Mouse (Mus musculus): Measurements from ENCODE around the gene Sdhc. TPM values are rescaled to one million over a fixed set of nuclear protein-coding genes. Genes with fewer than 3 reads are reported as not detected.
A peak's percentile ranks its signal among the peaks of the same experiment; 100 is the strongest.

Sdhc gene
- 361 and 463 TPM in 2 replicates for polyA plus RNA-seq (2016; fragmentation: Nextera tagmentation; extraction: Ambion mirVana)

DNA sequence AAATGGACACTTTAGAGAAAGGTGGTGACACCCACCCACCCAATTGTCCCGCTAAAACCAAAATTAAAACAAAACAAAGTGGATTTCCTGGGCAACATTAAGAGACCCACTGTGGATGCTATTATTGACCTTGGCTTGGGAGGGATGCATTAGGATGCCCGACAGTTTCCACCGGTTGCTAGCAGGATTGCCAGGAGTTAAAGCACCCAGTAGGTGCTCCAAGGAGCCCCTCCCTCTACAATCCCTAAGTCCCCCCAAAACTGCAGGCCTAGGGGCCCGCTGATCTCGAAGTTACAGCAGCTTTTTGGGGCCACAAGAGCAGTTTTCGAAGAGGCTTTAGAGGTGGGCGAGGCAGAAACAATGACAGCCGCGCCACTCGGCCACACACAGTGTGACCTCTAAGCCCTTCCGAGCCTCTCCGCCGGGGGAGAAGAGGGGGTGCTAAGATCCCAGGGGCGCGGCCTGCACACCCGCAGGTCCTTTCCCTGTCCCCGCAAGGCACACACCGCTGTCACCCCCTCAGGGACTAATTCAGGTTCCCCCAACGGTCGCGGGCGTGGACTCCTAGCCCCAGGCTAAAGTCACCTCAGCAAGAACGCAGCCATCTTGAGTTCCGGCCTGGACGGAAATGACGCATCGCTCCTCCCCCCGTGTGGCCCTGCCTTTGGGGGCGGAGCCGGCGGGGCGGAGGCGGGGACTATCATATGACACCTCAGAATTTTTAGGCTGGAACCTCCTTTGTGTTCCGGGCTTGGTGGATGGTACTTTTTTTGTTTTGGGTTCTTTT lies at the start of gene Sdhc, which contains the start of gene Mpz:
Sdhc (minus strand) TSS at position 630 of the 787 bp plus-strand sequence.
Mpz (plus strand) TSS at position 738 of the 787 bp plus-strand sequence.
- DNase-seq (ENCODE audit: low spot score) = peak; percentile 98
- Histone ChIP-seq H3K27me3 (ENCODE audit: insufficient read depth, poor library complexity, severe bottlenecking) (peaks cover 8% of the 10 kb centered on the region; the same call in 1 of the 2 replicates), H3K4me3 (peak within 1 kb of the TSS; percentile 85), H3K9me3 (no peaks in the 10 kb centered on the region), H3K36me3 (peaks cover 9% of the 10 kb centered on the region; the same call in 1 of the 2 replicates), H3K27ac (peak within 1 kb of the TSS; percentile 96), H3K4me1 (peaks cover 17% of the 10 kb centered on the region; the same call in 1 of the 2 replicates)
- WGBS = under 1% methylated on average over 34 of the region's 34 CpGs

DNA sequence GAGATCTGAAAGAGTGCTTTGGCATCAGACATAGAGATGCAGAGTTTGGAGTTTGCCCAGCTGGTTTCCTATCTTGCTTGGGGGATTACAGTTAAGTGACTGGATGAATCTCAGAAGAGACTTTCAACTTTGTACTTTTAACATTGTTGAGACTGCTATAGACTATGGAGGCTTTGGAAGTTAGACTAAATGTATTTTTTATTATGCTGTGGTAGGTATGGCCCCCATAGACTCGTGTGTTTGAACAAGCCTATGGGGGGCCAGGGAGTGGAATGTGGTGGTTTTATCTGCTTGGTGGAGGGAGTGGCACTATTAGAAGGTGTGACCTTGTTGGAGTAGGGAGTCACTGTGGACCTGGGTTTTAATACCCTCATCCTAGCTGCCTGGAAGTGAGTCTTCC lies 49.1 kb upstream of the Sdhc start:
- H3K36me3 ChIP-seq = no peaks in the 10 kb centered on the region
- peaks cover 16% of the 10 kb centered on the region for H3K27me3 ChIP-seq (ENCODE audit: insufficient read depth, poor library complexity, severe bottlenecking)
- H3K9me3 ChIP-seq = no peaks in the 10 kb centered on the region
- H3K4me1 ChIP-seq = peaks cover 17% of the 10 kb centered on the region
- no peak overlapping the region for H3K4me3 ChIP-seq
- 40% methylated on average over 1 of the region's 1 CpGs for WGBS
- no peak for DNase-seq (ENCODE audit: low spot score)
- H3K27ac ChIP-seq = no peak overlapping the region

DNA sequence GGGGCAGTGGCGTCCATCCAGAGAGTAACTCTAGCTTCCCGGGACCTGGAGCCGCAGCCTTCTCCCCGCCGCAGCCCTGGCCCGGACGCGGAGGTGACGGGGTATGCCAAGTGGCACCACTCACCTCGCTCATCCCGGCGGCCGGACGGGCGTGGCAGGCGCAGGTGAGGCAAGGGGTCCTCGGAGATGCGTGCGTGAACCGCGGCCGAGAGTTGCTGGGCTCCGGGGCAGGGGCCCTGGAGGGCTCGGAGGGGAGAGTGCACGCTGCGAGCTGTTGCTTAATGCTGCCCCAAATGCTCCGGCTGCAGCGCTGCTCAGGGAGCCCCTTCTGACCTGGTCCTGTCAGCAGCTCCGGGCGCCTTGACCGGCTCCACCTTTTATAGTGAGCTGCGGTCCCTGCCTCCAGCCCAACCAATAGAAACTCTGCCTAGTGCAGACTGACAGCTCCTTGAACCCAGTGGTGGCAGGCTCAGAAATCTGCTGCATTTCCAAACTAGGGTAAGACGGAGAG lies 45.5 kb upstream of the Sdhc start, which contains the start of gene Pcp4l1:
Pcp4l1 (minus strand) TSS at position 382 of the 511 bp plus-strand sequence.
- peaks cover 51% of the 10 kb centered on the region for H3K27me3 ChIP-seq (ENCODE audit: insufficient read depth, poor library complexity, severe bottlenecking)
- H3K4me1 ChIP-seq = peaks cover 38% of the 10 kb centered on the region
- DNase-seq (ENCODE audit: low spot score) = peak; percentile 95
- no peaks in the 10 kb centered on the region for H3K36me3 ChIP-seq
- no peaks in the 10 kb centered on the region for H3K9me3 ChIP-seq
- peak within 1 kb of the TSS; percentile 81 for H3K4me3 ChIP-seq
- WGBS = under 1% methylated on average over 33 of the region's 33 CpGs
- peak within 1 kb of the TSS; percentile 84 for H3K27ac ChIP-seq

DNA sequence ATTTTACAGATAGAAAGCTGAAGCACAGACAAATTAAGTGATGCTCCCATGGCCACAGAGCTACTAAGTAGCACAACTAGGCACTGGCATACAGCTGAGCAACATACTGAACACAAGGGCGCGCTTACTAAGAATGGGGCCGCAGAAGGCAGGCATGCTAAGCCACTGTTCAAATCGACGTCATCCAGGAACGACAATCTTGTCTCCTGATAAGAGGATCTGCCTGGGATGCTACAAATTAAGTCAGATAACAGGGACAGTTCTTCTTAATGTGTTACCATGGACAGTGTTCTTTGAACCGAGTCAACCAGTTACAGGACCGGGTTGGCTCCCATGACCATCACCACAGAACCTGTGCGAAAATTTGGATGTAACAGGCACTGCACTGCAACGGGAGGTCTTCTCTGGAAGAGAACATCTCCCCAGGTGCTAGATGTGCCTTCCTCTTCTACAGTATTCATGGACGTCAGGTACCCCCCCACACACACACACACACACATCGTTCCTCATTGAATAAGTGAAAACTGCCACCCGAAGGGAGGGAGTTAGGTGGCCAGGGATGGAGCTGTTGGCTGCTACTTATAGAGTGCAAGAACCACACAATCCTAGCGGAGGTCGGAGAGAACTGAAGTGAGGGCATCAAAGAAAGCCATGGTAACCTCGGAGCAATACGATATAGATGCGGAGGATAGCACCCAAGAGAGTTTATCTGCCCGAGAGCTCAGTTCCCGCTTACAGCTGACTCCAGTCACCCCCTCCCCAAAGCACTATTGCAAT lies 44.8 kb upstream of the Sdhc start:
- Histone ChIP-seq H3K4me3 (peak overlapping the region; percentile 81), H3K27ac (peak overlapping the region; percentile 84), H3K27me3 (ENCODE audit: insufficient read depth, poor library complexity, severe bottlenecking) (peaks cover 54% of the 10 kb centered on the region), H3K9me3 (no peaks in the 10 kb centered on the region), H3K36me3 (no peaks in the 10 kb centered on the region), H3K4me1 (peaks cover 38% of the 10 kb centered on the region)
- 4% methylated on average over 20 of the region's 20 CpGs for WGBS
- no peak for DNase-seq (ENCODE audit: low spot score)

DNA sequence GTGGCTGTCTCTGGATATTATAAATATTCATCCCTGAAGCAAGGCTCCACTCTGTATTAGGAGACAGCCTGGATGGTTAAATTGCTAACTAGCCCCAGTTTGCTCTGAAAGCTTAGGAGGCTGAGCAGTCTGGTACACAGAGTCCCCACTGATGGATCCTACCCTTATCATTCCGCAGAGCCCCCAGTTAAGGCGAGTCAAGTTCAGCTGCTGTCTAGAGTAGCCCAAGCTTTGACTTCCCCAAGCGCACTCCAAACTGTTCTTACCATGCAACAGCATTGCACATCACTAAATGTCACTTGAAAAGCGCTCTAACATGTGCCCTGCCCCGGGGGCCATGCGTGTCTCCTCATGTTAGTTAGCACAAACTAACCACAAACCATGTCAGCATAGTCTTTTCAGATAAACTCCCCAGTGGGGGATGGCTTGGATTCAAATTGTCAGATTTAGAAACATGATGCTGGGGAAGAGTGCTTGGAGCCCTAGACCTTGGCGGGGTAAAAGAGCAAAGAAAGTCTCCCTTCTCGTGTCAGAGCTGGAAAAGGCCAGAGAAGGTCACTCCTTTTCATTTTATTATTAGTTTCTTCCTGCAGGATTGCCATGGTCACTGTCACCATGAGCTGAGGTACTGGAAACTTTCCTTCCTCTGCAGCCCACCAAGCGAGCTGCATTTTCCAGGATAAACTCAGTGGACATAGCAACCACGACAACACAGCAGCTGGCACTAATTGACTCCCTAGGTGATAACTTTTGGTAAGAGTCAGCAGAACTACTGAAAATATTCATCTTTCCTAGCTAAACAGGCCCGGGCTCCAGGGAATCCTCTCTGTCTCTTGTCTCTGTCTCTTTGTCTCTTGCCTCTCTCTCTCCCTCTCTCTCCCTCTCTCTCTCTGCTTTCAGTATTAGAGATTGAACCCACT lies 43.8 kb upstream of the Sdhc start:
- no peak for DNase-seq (ENCODE audit: low spot score)
- Histone ChIP-seq H3K36me3 (no peaks in the 10 kb centered on the region), H3K4me1 (peaks cover 46% of the 10 kb centered on the region), H3K9me3 (no peaks in the 10 kb centered on the region), H3K27ac (no peak overlapping the region), H3K27me3 (ENCODE audit: insufficient read depth, poor library complexity, severe bottlenecking) (peaks cover 54% of the 10 kb centered on the region), H3K4me3 (peak overlapping the region; percentile 81; the same call in 1 of the 2 replicates)
- 26% methylated on average over 11 of the region's 11 CpGs for WGBS

DNA sequence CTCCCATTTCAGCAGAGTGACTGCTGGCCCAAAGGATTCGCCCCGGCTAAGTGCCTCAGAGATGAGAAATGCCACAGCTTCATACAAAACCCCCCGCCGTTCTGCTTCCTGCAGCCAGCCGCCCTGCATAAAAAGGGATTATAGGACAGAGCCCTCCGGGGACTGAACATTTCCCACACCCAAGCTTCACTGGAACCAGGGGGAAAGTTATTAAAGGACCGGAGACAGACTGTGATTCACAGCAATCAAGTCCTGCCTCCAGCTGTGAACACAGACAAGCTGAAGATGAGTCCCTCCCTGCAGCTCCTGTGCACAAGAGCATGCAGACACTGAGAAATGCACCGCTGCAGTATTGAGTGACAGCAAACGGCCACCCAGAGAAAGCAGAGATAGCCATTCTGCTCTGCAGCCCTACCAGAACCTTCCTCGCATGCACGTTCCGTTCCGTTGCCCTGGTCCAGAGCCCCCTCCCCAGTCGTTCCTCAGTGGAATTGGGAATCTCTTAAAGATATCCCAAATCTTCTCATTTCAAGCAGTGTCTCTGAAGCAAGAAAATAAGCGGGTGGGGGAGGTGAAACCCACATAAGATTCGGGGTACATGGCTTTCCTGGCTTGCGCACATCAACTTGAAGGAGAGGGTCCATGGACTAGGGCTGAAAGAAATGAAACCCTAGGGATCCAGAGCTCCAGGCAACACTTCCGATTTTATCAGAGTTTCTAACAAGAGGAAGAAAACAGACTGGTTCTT lies 42.9 kb upstream of the Sdhc start:
- no peaks in the 10 kb centered on the region for H3K9me3 ChIP-seq
- WGBS = 5% methylated on average over 18 of the region's 18 CpGs
- peak overlapping the region; percentile 48 for H3K4me3 ChIP-seq
- no peak for DNase-seq (ENCODE audit: low spot score)
- H3K4me1 ChIP-seq = peaks cover 55% of the 10 kb centered on the region
- peak overlapping the region; percentile 31 for H3K27ac ChIP-seq
- H3K27me3 ChIP-seq (ENCODE audit: insufficient read depth, poor library complexity, severe bottlenecking) = peaks cover 54% of the 10 kb centered on the region
- no peaks in the 10 kb centered on the region for H3K36me3 ChIP-seq

DNA sequence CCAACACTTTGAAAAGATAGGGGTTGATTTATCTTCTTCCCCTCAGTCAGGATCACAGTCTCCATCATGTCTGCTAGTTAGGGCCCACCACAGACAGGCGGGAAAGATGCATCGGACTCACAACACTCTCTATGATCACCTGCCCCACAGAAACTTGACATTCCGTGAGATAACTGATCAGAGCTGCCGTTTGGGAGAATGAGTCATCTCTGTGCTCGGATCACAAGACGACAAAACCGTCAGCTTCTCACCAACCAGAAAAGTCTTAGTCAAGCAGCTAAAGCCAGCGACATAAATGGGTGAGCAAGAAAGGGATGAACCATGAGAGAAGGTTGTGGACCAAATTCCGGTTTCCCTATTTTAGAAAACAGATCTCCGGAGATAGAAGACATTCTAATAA lies 41.9 kb upstream of the Sdhc start:
- H3K4me3 ChIP-seq = no peak overlapping the region
- 40% methylated on average over 10 of the region's 10 CpGs for WGBS
- H3K4me1 ChIP-seq = peaks cover 61% of the 10 kb centered on the region
- peaks cover 54% of the 10 kb centered on the region for H3K27me3 ChIP-seq (ENCODE audit: insufficient read depth, poor library complexity, severe bottlenecking)
- DNase-seq (ENCODE audit: low spot score) = no peak
- H3K27ac ChIP-seq = no peak overlapping the region
- no peaks in the 10 kb centered on the region for H3K9me3 ChIP-seq
- no peaks in the 10 kb centered on the region for H3K36me3 ChIP-seq

DNA sequence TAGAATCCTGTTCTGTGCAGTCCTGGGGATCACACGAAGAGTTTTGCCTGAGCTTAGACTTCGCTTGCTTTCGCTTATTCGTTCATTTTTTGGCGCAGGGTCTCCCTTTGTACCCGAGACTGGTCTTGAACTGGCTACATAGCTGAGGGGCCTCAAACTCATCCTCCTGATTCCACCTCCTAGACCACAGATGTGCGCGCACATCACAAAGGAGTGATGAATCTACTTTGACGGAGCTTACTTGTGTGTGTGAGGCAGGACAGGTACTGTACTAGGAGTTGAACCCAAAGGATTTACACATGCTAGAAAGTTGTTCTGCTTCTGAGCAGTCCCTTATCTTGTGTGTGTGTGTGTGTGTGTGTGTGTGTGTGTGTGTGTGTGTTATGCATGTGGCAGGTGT lies 40.4 kb upstream of the Sdhc start:
- Histone ChIP-seq H3K4me1 (peaks cover 66% of the 10 kb centered on the region), H3K36me3 (no peaks in the 10 kb centered on the region), H3K27ac (no peak overlapping the region), H3K4me3 (no peak overlapping the region), H3K9me3 (no peaks in the 10 kb centered on the region), H3K27me3 (ENCODE audit: insufficient read depth, poor library complexity, severe bottlenecking) (peaks cover 51% of the 10 kb centered on the region)
- 92% methylated on average over 9 of the region's 9 CpGs for WGBS
- DNase-seq (ENCODE audit: low spot score) = no peak

DNA sequence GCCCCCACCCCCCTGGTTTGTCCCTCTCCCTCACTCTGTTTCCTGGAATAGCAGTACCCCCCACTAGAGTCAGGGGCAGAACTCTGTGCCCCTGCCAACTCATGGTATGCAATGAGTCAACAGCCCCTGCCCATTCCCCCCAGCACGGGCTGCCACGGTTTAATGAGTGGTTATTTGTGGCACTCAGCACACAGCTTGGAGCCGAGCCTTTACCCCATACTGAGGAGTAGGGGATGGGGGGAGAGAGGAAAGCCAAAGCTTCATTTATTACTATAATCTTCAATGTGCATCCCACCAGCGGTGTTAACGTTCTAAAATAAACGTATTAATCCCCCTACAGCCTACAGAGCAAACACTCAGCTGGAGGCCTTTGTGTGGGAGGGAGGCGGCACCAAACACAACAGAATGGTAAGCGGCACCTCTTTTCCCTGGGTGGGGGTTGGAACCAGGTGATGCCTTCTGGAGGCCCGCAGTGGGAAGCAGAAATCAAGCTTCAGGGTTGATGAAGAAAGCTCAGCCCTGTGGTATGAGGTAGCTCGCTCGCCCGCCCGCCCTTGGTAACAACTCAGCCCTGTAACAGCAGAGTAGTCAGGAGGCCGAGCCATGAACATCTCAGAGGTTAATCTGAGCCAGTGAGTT lies 39.2 kb upstream of the Sdhc start:
- Histone ChIP-seq H3K36me3 (no peaks in the 10 kb centered on the region), H3K9me3 (no peaks in the 10 kb centered on the region), H3K4me1 (peaks cover 62% of the 10 kb centered on the region), H3K27ac (peak overlapping the region; percentile 89), H3K27me3 (ENCODE audit: insufficient read depth, poor library complexity, severe bottlenecking) (peaks cover 39% of the 10 kb centered on the region), H3K4me3 (peak overlapping the region; percentile 36; the same call in 1 of the 2 replicates)
- DNase-seq (ENCODE audit: low spot score) = no peak
- WGBS = 37% methylated on average over 14 of the region's 14 CpGs

DNA sequence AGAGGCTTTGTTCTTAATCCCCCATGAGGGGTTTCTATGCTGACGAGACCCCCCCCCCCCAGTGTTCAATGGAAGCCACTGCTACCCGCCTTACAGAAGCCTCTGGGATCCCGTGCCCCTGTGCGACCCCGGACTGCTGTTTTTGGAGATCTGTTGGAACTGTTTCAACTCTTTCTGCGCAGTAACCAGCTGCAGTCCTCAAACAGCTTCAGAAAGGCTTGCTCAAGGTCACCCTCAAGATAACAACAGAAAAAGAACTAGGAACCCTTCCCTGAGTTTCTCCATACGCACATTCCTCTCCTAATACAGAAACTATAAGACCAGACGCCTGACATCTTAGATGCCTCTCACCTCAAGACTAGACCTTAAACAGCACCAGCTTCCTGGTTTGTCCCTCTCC lies 38.6 kb upstream of the Sdhc start:
- peaks cover 33% of the 10 kb centered on the region for H3K27me3 ChIP-seq (ENCODE audit: insufficient read depth, poor library complexity, severe bottlenecking)
- H3K27ac ChIP-seq = peak overlapping the region; percentile 89
- no peak for DNase-seq (ENCODE audit: low spot score)
- no peaks in the 10 kb centered on the region for H3K9me3 ChIP-seq
- WGBS = 17% methylated on average over 8 of the region's 8 CpGs
- H3K36me3 ChIP-seq = no peaks in the 10 kb centered on the region
- H3K4me3 ChIP-seq = peak overlapping the region; percentile 36; the same call in 1 of the 2 replicates
- peaks cover 61% of the 10 kb centered on the region for H3K4me1 ChIP-seq

Data from heart, embryonic 10.5 days (tissue).